Mouse (Mus musculus) lung, postnatal 0 days (tissue): ENCODE measurements around the gene Msmp. TPM values are rescaled to one million over a fixed set of nuclear protein-coding genes. Genes with fewer than 3 reads are reported as not detected.

Source experiments
- ATAC-seq: fragments of 200-750 bp; cut with Nextera tagmentation; 2 replicates; pipeline ENCODE4 v1.8.0; 2017; ENCODE audit warnings: moderate library complexity
- DNase-seq: peaks from one replicate; pipeline ENCODE4 v3.0.0-alpha.2; 2016; ENCODE audit warnings: low spot score
- H3K27ac ChIP-seq: fragments of 300-500 bp; sonication (generic); 2 replicates; pipeline ENCODE4 v1.5.1; 2014; ENCODE audit warnings: antibody characterized with exemption, mild to moderate bottlenecking, low read length, mixed read lengths
- H3K27me3 ChIP-seq: fragments of 300-500 bp; sonication (generic); replicated peaks from 2 replicates; pipeline ENCODE4 v1.6.1; 2014; ENCODE audit warnings: low read length, mixed read lengths; ENCODE audit not compliant: insufficient read depth
- H3K36me3 ChIP-seq: fragments of 300-500 bp; sonication (generic); 2 replicates; pipeline ENCODE4 v1.6.1; 2014; ENCODE audit warnings: low read length, mixed read lengths; ENCODE audit not compliant: insufficient read depth
- H3K4me1 ChIP-seq: fragments of 300-500 bp; sonication (generic); 2 replicates; pipeline ENCODE4 v1.6.1; 2014; ENCODE audit warnings: antibody characterized with exemption, low read depth, low read length, mixed read lengths; ENCODE audit not compliant: insufficient read depth
- H3K4me2 ChIP-seq: fragments of 300-500 bp; sonication (generic); replicated peaks from 2 replicates; pipeline ENCODE4 v1.6.1; 2014; ENCODE audit warnings: low read depth, mild to moderate bottlenecking, low read length, moderate library complexity, mixed read lengths
- H3K4me3 ChIP-seq: fragments of 300-500 bp; sonication (generic); 2 replicates; pipeline ENCODE4 v1.5.1; 2014; ENCODE audit warnings: low read depth, low read length
- H3K9ac ChIP-seq: fragments of 300-500 bp; sonication (generic); replicated peaks from 2 replicates; pipeline ENCODE4 v1.6.1; 2014; ENCODE audit warnings: low read depth, mild to moderate bottlenecking
- H3K9me3 ChIP-seq: fragments of 300-500 bp; sonication (generic); 2 replicates; pipeline ENCODE4 v1.6.1; 2016; ENCODE audit warnings: low read length, mixed read lengths
- CTCF ChIP-seq: IDR thresholded peaks from 2 replicates; pipeline ENCODE4 v1.5.1; 2016; ENCODE audit warnings: antibody characterized with exemption, mild to moderate bottlenecking
- EP300 ChIP-seq: IDR thresholded peaks from 2 replicates; pipeline ENCODE4 v1.6.1; 2016; ENCODE audit warnings: antibody characterized with exemption, mild to moderate bottlenecking, control low read depth
- WGBS: fragments of 180-500 bp; shearing (Covaris S2); extraction: QIAGEN DNeasy Blood & Tissue Kit; methylation state at CpG from one replicate; pipeline ENCODE4 v1.1.7; 2014; 5-methylcytosine and 5-hydroxymethylcytosine counted together
- polyA plus RNA-seq: library from polyadenylated mRNA; unstranded; fragments of >200 nt; fragmentation: Nextera tagmentation; extraction: Ambion mirVana; gene quantifications from 2 replicates; pipeline ENCODE4 v1.2.1, GENCODE M21; 2015

Msmp gene
- polyA plus RNA-seq, 1 experiment from 2014 or later = 0.87 TPM

GRCm38 (mm10) chr4:43559519-43560242, 24.6 kb downstream of the Msmp start:
- Histone ChIP-seq H3K27ac (peak overlapping the region; percentile 99), H3K4me1 (peaks cover 39% of the 10 kb centered on the region), H3K27me3 (no peaks in the 10 kb centered on the region), H3K4me3 (peak overlapping the region; percentile 80), H3K9ac (peak overlapping the region; percentile 93), H3K36me3 (peaks cover 17% of the 10 kb centered on the region), H3K4me2 (peak overlapping the region; percentile 67), H3K9me3 (no peaks in the 10 kb centered on the region)
- no peak for TF ChIP-seq EP300
- no peak for TF ChIP-seq CTCF
- ATAC-seq = no peak
- 51% methylated on average over 13 of the region's 13 CpGs for WGBS
- DNase-seq = no peak

DNA sequence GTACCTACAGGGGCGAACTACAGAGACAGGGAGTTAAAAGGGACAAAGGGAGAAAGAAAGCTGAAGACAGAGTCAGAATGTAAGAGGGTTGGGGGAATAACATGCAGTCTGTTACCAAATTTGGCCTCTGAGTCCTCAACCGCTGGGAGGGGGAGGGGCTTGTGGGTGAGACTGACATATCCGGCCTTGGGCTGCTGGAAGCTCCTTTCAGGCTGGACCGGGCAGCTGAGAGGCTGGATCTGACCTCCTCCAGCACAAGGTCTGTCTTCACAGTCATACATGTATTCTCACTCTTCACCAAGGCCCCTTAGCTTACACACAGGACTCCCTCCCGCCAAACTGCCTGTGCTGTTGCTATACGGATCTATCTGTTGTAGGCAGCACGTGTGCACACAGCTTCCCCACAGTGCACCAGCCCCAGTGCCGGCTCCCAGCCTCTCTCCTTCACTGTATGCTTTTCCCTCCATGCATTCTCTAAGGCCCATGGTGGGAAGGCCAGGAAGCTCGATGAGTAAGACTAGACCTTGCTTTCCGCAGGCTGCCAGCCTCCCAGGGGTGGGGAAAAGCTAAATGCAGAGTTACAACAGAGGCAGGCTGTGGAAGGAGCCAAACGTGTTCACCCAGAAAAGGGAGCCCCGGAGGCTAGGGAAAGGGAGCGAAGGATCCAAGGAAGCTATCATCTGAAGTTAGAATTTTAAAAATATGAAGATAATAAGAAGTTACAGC, 25.5 kb downstream of the Msmp start:
- peak; percentile 94 for DNase-seq
- 8% methylated on average over 13 of the region's 13 CpGs for WGBS
- peaks cover 35% of the 10 kb centered on the region for H3K4me1 ChIP-seq

DNA sequence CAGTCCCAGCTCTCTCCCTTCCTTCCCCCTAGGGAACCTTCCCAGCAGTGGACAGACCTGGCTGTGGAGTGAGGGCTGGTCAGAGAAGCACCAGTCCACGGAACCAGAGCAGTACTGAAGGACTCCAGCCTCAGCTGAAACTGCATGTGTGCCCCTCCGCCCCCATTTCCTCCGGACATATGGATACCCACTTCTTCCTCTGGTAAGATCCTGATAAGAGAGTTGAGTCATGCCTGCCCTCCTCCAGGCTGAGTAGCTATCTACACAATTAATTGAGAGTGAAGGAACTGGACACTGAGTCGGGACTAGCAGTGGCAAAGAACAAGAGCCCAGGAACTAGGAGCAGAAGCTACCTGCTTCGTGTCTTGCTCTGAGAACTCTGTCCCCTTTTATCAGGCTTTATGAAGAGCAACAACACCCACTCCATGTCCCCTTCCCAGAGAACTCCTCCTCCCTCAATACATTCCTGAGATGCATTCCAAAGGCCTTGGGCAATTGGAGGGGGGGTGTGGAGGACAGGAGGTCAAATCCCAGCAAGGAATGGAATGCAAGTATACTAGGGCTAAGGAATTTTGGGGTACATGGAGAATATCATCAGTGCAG, 26.2 kb downstream of the Msmp start:
- peak; percentile 31 for ATAC-seq
- Histone ChIP-seq H3K36me3 (peaks cover 31% of the 10 kb centered on the region), H3K27me3 (no peaks in the 10 kb centered on the region), H3K9ac (peak overlapping the region; percentile 23; the same call in 1 of the 2 replicates), H3K27ac (peak overlapping the region; percentile 99), H3K9me3 (no peaks in the 10 kb centered on the region), H3K4me1 (peaks cover 29% of the 10 kb centered on the region), H3K4me3 (peak overlapping the region; percentile 20), H3K4me2 (peak overlapping the region; percentile 67)
- WGBS = 5% methylated on average over 5 of the region's 5 CpGs
- DNase-seq = peak; percentile 94
- TF ChIP-seq EP300 = peak; percentile 86
- TF ChIP-seq CTCF = no peak

More for the DNA sequence above, 25.5 kb downstream of the Msmp start:
- peak; percentile 49 for ATAC-seq
- H3K9ac ChIP-seq = peak overlapping the region; percentile 34; the same call in 1 of the 2 replicates
- TF ChIP-seq CTCF (no peak), EP300 (peak; percentile 28)
- no peaks in the 10 kb centered on the region for H3K27me3 ChIP-seq
- peak overlapping the region; percentile 20 for H3K4me3 ChIP-seq
- H3K4me2 ChIP-seq = peak overlapping the region; percentile 67
- no peaks in the 10 kb centered on the region for H3K9me3 ChIP-seq
- peaks cover 24% of the 10 kb centered on the region for H3K36me3 ChIP-seq
- H3K27ac ChIP-seq = peak overlapping the region; percentile 99

GRCm38 (mm10) chr4:43555926-43556325, 28.4 kb downstream of the Msmp start:
- Histone ChIP-seq H3K4me2 (no peak overlapping the region), H3K27ac (no peak overlapping the region), H3K4me3 (no peak overlapping the region), H3K4me1 (peaks cover 29% of the 10 kb centered on the region), H3K36me3 (peaks cover 50% of the 10 kb centered on the region), H3K9me3 (no peaks in the 10 kb centered on the region), H3K9ac (no peak overlapping the region), H3K27me3 (no peaks in the 10 kb centered on the region)
- no peak for DNase-seq
- TF ChIP-seq EP300 = no peak
- TF ChIP-seq CTCF = no peak
- no peak for ATAC-seq
- WGBS = 91% methylated on average over 7 of the region's 7 CpGs

DNA sequence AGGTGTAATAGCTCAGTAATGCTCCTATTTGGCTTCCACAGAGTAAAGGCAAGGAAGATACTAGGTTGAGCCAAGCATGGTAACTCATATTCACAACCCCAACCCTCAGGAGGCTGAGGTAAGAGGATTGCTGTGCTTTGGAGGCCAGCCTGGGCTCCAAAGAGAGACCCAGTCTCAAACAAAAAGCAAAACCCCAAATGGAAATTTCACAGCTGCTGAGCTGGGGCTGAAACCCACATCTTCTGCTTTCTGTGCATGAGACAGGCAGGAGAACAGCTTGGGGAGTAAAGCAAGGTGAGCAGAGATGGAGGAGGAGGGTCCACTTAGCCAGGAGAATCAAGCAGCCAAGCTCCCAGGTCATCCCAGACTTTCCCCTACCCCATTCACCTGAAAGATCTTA, 30.4 kb downstream of the Msmp start:
- no peaks in the 10 kb centered on the region for H3K9me3 ChIP-seq
- H3K4me1 ChIP-seq = peaks cover 15% of the 10 kb centered on the region
- DNase-seq (no peak), ATAC-seq (no peak)
- no peaks in the 10 kb centered on the region for H3K27me3 ChIP-seq
- H3K9ac ChIP-seq = no peak overlapping the region
- H3K4me3 ChIP-seq = no peak overlapping the region
- H3K36me3 ChIP-seq = peaks cover 71% of the 10 kb centered on the region
- H3K27ac ChIP-seq = no peak overlapping the region
- no peak overlapping the region for H3K4me2 ChIP-seq
- TF ChIP-seq CTCF (no peak), EP300 (no peak)

DNA sequence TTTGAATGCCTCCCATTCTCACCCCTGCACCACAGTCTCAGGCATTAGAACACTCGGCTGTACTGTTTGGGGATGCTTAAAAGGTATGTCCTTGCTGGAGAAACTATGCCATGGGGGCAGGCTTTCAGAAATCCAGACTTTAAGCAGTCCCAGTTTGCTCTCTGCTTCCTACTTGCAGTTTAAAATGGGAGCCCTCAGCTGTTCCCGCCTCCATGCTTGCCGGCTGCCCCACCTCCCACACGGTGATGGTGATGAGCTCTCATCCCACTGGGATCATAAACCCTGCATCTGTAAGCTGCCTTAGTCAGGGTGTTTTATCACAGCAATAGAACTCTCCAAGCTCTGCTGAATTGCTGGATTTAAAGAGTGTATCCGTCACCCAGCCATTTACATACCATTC, 31.9 kb downstream of the Msmp start:
- TF ChIP-seq CTCF = no peak
- peaks cover under 1% of the 10 kb centered on the region; the same call in 1 of the 2 replicates for H3K4me1 ChIP-seq
- H3K9me3 ChIP-seq = no peaks in the 10 kb centered on the region
- H3K27me3 ChIP-seq = no peaks in the 10 kb centered on the region
- no peak for ATAC-seq
- H3K9ac ChIP-seq = no peak overlapping the region
- no peak overlapping the region for H3K4me3 ChIP-seq
- H3K27ac ChIP-seq = no peak overlapping the region
- 94% methylated on average over 5 of the region's 5 CpGs for WGBS
- no peak for DNase-seq
- H3K36me3 ChIP-seq = peaks cover 73% of the 10 kb centered on the region
- no peak overlapping the region for H3K4me2 ChIP-seq
